ENCODE assay signal across 18 mouse cellular contexts in genomic region chr7:143601705-143602104, GRCm38 (mm10). TPM values are rescaled to one million over a fixed set of nuclear protein-coding genes. Genes with fewer than 3 reads are reported as not detected.
DNase-seq lines count a peak whose midpoint lies in the region; ATAC-seq and TF ChIP-seq lines count a peak whose summit lies in the region.
"Had no signal": no experiment of that assay in that cellular context is flagged by ENCODE, and none has a peak within 500 bp of the region (broad histone marks: within the 10 kb centered on the region; RNA-seq: fewer than 3 reads in every experiment).

No protein-coding gene starts in this region.

- no peaks in the 10 kb centered on the region for H3K9me3 ChIP-seq in stomach, postnatal 0 days (ENCODE audit: control insufficient read depth, low read length)
- H3K9me3 ChIP-seq in heart, embryonic 10.5 days = no peaks in the 10 kb centered on the region
- H3K9me3 ChIP-seq: midbrain, embryonic 15.5 days; stomach, embryonic 15.5 days had no signal

- H3K27me3 ChIP-seq in stomach, postnatal 0 days (ENCODE audit: control insufficient read depth, insufficient read depth, low read length) = no peaks in the 10 kb centered on the region
- no peaks in the 10 kb centered on the region for H3K27me3 ChIP-seq in heart, embryonic 10.5 days (ENCODE audit: insufficient read depth, poor library complexity, severe bottlenecking)
- H3K27me3 ChIP-seq: limb, embryonic 12.5 days; midbrain, embryonic 15.5 days; stomach, embryonic 15.5 days had no signal

- no peak overlapping the region for H3K4me3 ChIP-seq in layer of hippocampus, adult 2 months
- H3K4me3 ChIP-seq in stomach, postnatal 0 days (ENCODE audit: low read depth, low read length) = no peak overlapping the region
- H3K4me3 ChIP-seq in heart, embryonic 10.5 days = no peak overlapping the region
- H3K4me3 ChIP-seq: erythroblast, embryonic 14.5 days; limb, embryonic 12.5 days; midbrain, embryonic 15.5 days; stomach, embryonic 15.5 days had no signal

- 87% methylated on average over 2 of the region's 2 CpGs for WGBS in stomach, postnatal 0 days
- 68% methylated on average over 2 of the region's 2 CpGs for WGBS in heart, embryonic 10.5 days

- 0 out of 2 replicates have a peak, but pooled peaks cover 4% of the 10 kb centered on the region for H3K4me1 ChIP-seq in stomach, postnatal 0 days (replicated peaks; ENCODE audit: control insufficient read depth, insufficient read depth)
- peaks cover 13% of the 10 kb centered on the region for H3K4me1 ChIP-seq in heart, embryonic 10.5 days

- ATAC-seq in stomach, postnatal 0 days (ENCODE audit: low FRiP score, low TSS enrichment) = no peak
- ATAC-seq: hindbrain, postnatal 0 days; midbrain, embryonic 15.5 days had no signal

- TF ChIP-seq CTCF in layer of hippocampus, adult 2 months (conservative IDR thresholded peaks at IDR 0.05) = peak; percentile 41
- TF ChIP-seq CTCF in stomach, postnatal 0 days (IDR thresholded peaks at IDR 0.05; ENCODE audit: low read depth) = peak; percentile 55

- no peak for TF ChIP-seq EP300 in stomach, postnatal 0 days (optimal IDR thresholded peaks at IDR 0.05)

- H3K4me2 ChIP-seq in stomach, postnatal 0 days (replicated peaks; ENCODE audit: low read depth) = no peak overlapping the region
- H3K4me2 ChIP-seq: limb, embryonic 12.5 days; midbrain, embryonic 15.5 days; stomach, embryonic 15.5 days had no signal

- no peak overlapping the region for H3K9ac ChIP-seq in stomach, postnatal 0 days (ENCODE audit: low read length)
- H3K9ac ChIP-seq: limb, embryonic 12.5 days; midbrain, embryonic 15.5 days; stomach, embryonic 15.5 days had no signal

- H3K27ac ChIP-seq in layer of hippocampus, adult 2 months = no peak overlapping the region
- no peak overlapping the region for H3K27ac ChIP-seq in stomach, postnatal 0 days (replicated peaks)
- no peak overlapping the region for H3K27ac ChIP-seq in heart, embryonic 10.5 days
- H3K27ac ChIP-seq: hindbrain, postnatal 0 days; limb, embryonic 12.5 days; midbrain, embryonic 15.5 days; stomach, embryonic 15.5 days had no signal

- no peak for DNase-seq in layer of hippocampus, adult 2 months (ENCODE audit: low spot score in 2 of 2)
- no peak for DNase-seq in layer of hippocampus, postnatal 10 days (ENCODE audit: low spot score in 2 of 2)
- peak; percentile 16 for DNase-seq in thymus, postnatal 25 days
- DNase-seq in thymus, postnatal 14 days = no peak
- DNase-seq in R1 (ENCODE audit: low read depth, low spot score) = peak; percentile 80
- no peak for DNase-seq in stomach, postnatal 0 days (ENCODE audit: low spot score)
- no peak for DNase-seq in heart, embryonic 10.5 days (ENCODE audit: low spot score)
- no peak for DNase-seq in ovary, postnatal 14 days (ENCODE audit: low spot score)
- DNase-seq: embryo, embryonic 11 days; kidney, postnatal 14 days; layer of hippocampus, postnatal 36 days; lung, postnatal 4 days; right cerebral cortex, postnatal 4 days had no signal

- no peaks in the 10 kb centered on the region for H3K36me3 ChIP-seq in stomach, postnatal 0 days (ENCODE audit: control insufficient read depth, insufficient read depth, low read length)
- peaks cover 2% of the 10 kb centered on the region for H3K36me3 ChIP-seq in heart, embryonic 10.5 days
- H3K36me3 ChIP-seq: midbrain, embryonic 15.5 days; stomach, embryonic 15.5 days had no signal

RNA-seq across cellular contexts. Expression of gene Cars, which starts 1.8 kb away (rescaled TPM):
- total RNA-seq in layer of hippocampus, adult 2 months (2021) = 10 to 100 TPM; 38.4 to 42.0 TPM
- 10 to 100 TPM; 63.9 to 72.2 TPM for total RNA-seq in layer of hippocampus, postnatal 10 days (2021)
- polyA plus RNA-seq in stomach, postnatal 0 days (2015; fragmentation: Nextera tagmentation; extraction: Ambion mirVana) = 45.5 and 53.7 TPM in 2 replicates
- polyA plus RNA-seq in heart, embryonic 10.5 days (2016; fragmentation: Nextera tagmentation; extraction: Ambion mirVana) = 41.7 and 58.0 TPM in 2 replicates

RNA-seq across cellular contexts. Expression of gene Tnfrsf26, which starts 26.8 kb away (rescaled TPM):
- total RNA-seq in layer of hippocampus, adult 2 months (2021) = not detected
- under 1 TPM; 0.18 to 0.25 TPM for total RNA-seq in layer of hippocampus, postnatal 10 days (2021)
- 0.13 and 0.17 TPM in 2 replicates for polyA plus RNA-seq in stomach, postnatal 0 days (2015; fragmentation: Nextera tagmentation; extraction: Ambion mirVana)
- 0.49 and 0.73 TPM in 2 replicates for polyA plus RNA-seq in heart, embryonic 10.5 days (2016; fragmentation: Nextera tagmentation; extraction: Ambion mirVana)
- polyA plus RNA-seq: erythroblast, embryonic 14.5 days had no signal

RNA-seq across cellular contexts. Expression of gene Tnfrsf22, which starts 47.8 kb away (rescaled TPM):
- 1 to 10 TPM; 2.6 to 2.8 TPM for total RNA-seq in layer of hippocampus, adult 2 months (2021)
- 1 to 10 TPM; 4.2 to 5.1 TPM for total RNA-seq in layer of hippocampus, postnatal 10 days (2021)
- 3.9 and 4.7 TPM in 2 replicates for polyA plus RNA-seq in stomach, postnatal 0 days (2015; fragmentation: Nextera tagmentation; extraction: Ambion mirVana)
- 2.6 and 2.9 TPM in 2 replicates for polyA plus RNA-seq in heart, embryonic 10.5 days (2016; fragmentation: Nextera tagmentation; extraction: Ambion mirVana)
- polyA plus RNA-seq: erythroblast, embryonic 14.5 days had no signal

RNA-seq across cellular contexts. Expression of gene Nap1l4, which starts 52.8 kb away (rescaled TPM):
- 100 to 1,000 TPM; 106 to 119 TPM for total RNA-seq in layer of hippocampus, adult 2 months (2021)
- total RNA-seq in layer of hippocampus, postnatal 10 days (2021) = 100 to 1,000 TPM; 133 to 144 TPM
- polyA plus RNA-seq in stomach, postnatal 0 days (2015; fragmentation: Nextera tagmentation; extraction: Ambion mirVana) = 98.5 and 99.4 TPM in 2 replicates
- polyA plus RNA-seq in heart, embryonic 10.5 days (2016; fragmentation: Nextera tagmentation; extraction: Ambion mirVana) = 291 and 318 TPM in 2 replicates

Comparison
In these comparisons a context has a peak if more than half of its experiments do, and no peak if none do; other contexts are left out.
1. DNase-seq: peak in thymus, postnatal 25 days (single experiment) and R1 (single experiment); none in layer of hippocampus, adult 2 months (0 of 2), layer of hippocampus, postnatal 10 days (0 of 2), thymus, postnatal 14 days (single experiment), stomach, postnatal 0 days (single experiment), heart, embryonic 10.5 days (single experiment) and ovary, postnatal 14 days (single experiment).